Mouse (Mus musculus): ENCODE measurements at regions not wholly inside any gene's neighbourhood (a gene's known extent, or its start where the extent isn't known, plus 50 kb on each side); places are given as distances from the start of the nearest gene placed in this dataset.

GRCm38 (mm10) chr2:137323445-137323844 lies 207.0 kb upstream of the Jag1 start:
- Histone ChIP-seq H3K4me1 (ENCODE audit: control insufficient read depth, insufficient read depth, low read length) (no peaks in the 10 kb centered on the region), H3K9me3 (replicated peaks; ENCODE audit: control insufficient read depth, insufficient read depth, low read length, poor library complexity, severe bottlenecking) (no peaks in the 10 kb centered on the region), H3K36me3 (ENCODE audit: control insufficient read depth, insufficient read depth, low read length, poor library complexity, severe bottlenecking) (no peaks in the 10 kb centered on the region), H3K9ac (ENCODE audit: low read depth, poor library complexity, severe bottlenecking) (no peak overlapping the region), H3K27ac (ENCODE audit: insufficient read depth, low read length) (no peak overlapping the region), H3K4me3 (ENCODE audit: low read depth, low read length) (no peak overlapping the region), H3K27me3 (ENCODE audit: control insufficient read depth, insufficient read depth, low read length, poor library complexity, severe bottlenecking) (no peaks in the 10 kb centered on the region; the same call in 1 of the 2 replicates)
- no peak for TF ChIP-seq CTCF (IDR thresholded peaks at IDR 0.05; ENCODE audit: low read depth, low read length)
- TF ChIP-seq POLR2A (IDR thresholded peaks at IDR 0.05; ENCODE audit: insufficient read depth, low read length): no peak
- TF ChIP-seq EP300 (IDR thresholded peaks at IDR 0.05; ENCODE audit: insufficient read depth, low read depth, low read length): no peak

GRCm38 (mm10) chr2:137310511-137310910 lies 194.1 kb upstream of the Jag1 start:
- TF ChIP-seq POLR2A (IDR thresholded peaks at IDR 0.05; ENCODE audit: insufficient read depth, low read length) (no peak), EP300 (IDR thresholded peaks at IDR 0.05; ENCODE audit: insufficient read depth, low read depth, low read length) (no peak), CTCF (IDR thresholded peaks at IDR 0.05; ENCODE audit: low read depth, low read length) (no peak)
- no peaks in the 10 kb centered on the region for H3K9me3 ChIP-seq (replicated peaks; ENCODE audit: control insufficient read depth, insufficient read depth, low read length, poor library complexity, severe bottlenecking)

GRCm38 (mm10) chr2:137308116-137308515 lies 191.7 kb upstream of the Jag1 start:
- Histone ChIP-seq H3K36me3 (ENCODE audit: control insufficient read depth, insufficient read depth, low read length, poor library complexity, severe bottlenecking) (no peaks in the 10 kb centered on the region), H3K27ac (ENCODE audit: insufficient read depth, low read length) (no peak overlapping the region), H3K9me3 (replicated peaks; ENCODE audit: control insufficient read depth, insufficient read depth, low read length, poor library complexity, severe bottlenecking) (no peaks in the 10 kb centered on the region), H3K4me1 (ENCODE audit: control insufficient read depth, insufficient read depth, low read length) (no peaks in the 10 kb centered on the region), H3K27me3 (ENCODE audit: control insufficient read depth, insufficient read depth, low read length, poor library complexity, severe bottlenecking) (no peaks in the 10 kb centered on the region), H3K9ac (ENCODE audit: low read depth, poor library complexity, severe bottlenecking) (no peak overlapping the region), H3K4me3 (ENCODE audit: low read depth, low read length) (no peak overlapping the region)
- TF ChIP-seq CTCF (IDR thresholded peaks at IDR 0.05; ENCODE audit: low read depth, low read length) (no peak), POLR2A (IDR thresholded peaks at IDR 0.05; ENCODE audit: insufficient read depth, low read length) (no peak), EP300 (IDR thresholded peaks at IDR 0.05; ENCODE audit: insufficient read depth, low read depth, low read length) (no peak)

More at GRCm38 (mm10) chr2:137310511-137310910, 194.1 kb upstream of the Jag1 start:
- H3K9ac ChIP-seq (ENCODE audit: low read depth, poor library complexity, severe bottlenecking): no peak overlapping the region
- no peak overlapping the region for H3K27ac ChIP-seq (ENCODE audit: insufficient read depth, low read length)
- H3K27me3 ChIP-seq (ENCODE audit: control insufficient read depth, insufficient read depth, low read length, poor library complexity, severe bottlenecking): no peaks in the 10 kb centered on the region
- H3K4me1 ChIP-seq (ENCODE audit: control insufficient read depth, insufficient read depth, low read length): no peaks in the 10 kb centered on the region
- no peaks in the 10 kb centered on the region for H3K36me3 ChIP-seq (ENCODE audit: control insufficient read depth, insufficient read depth, low read length, poor library complexity, severe bottlenecking)
- no peak overlapping the region for H3K4me3 ChIP-seq (ENCODE audit: low read depth, low read length)

- Histone ChIP-seq H3K4me1 (ENCODE audit: control insufficient read depth, insufficient read depth, low read length) (no peaks in the 10 kb centered on the region), H3K9ac (ENCODE audit: low read depth, poor library complexity, severe bottlenecking) (no peak overlapping the region), H3K4me3 (ENCODE audit: low read depth, low read length) (no peak overlapping the region), H3K36me3 (ENCODE audit: control insufficient read depth, insufficient read depth, low read length, poor library complexity, severe bottlenecking) (no peaks in the 10 kb centered on the region), H3K27me3 (ENCODE audit: control insufficient read depth, insufficient read depth, low read length, poor library complexity, severe bottlenecking) (no peaks in the 10 kb centered on the region), H3K27ac (ENCODE audit: insufficient read depth, low read length) (no peak overlapping the region), H3K9me3 (replicated peaks; ENCODE audit: control insufficient read depth, insufficient read depth, low read length, poor library complexity, severe bottlenecking) (no peaks in the 10 kb centered on the region)
- TF ChIP-seq CTCF (IDR thresholded peaks at IDR 0.05; ENCODE audit: low read depth, low read length) (no peak), EP300 (IDR thresholded peaks at IDR 0.05; ENCODE audit: insufficient read depth, low read depth, low read length) (no peak), POLR2A (IDR thresholded peaks at IDR 0.05; ENCODE audit: insufficient read depth, low read length) (no peak)
Observed at GRCm38 (mm10) chr2:137301474-137302267, 185.2 kb upstream of the Jag1 start.

- Histone ChIP-seq H3K27ac (ENCODE audit: insufficient read depth, low read length) (no peak overlapping the region), H3K9ac (ENCODE audit: low read depth, poor library complexity, severe bottlenecking) (no peak overlapping the region), H3K27me3 (ENCODE audit: control insufficient read depth, insufficient read depth, low read length, poor library complexity, severe bottlenecking) (no peaks in the 10 kb centered on the region), H3K9me3 (replicated peaks; ENCODE audit: control insufficient read depth, insufficient read depth, low read length, poor library complexity, severe bottlenecking) (no peaks in the 10 kb centered on the region), H3K36me3 (ENCODE audit: control insufficient read depth, insufficient read depth, low read length, poor library complexity, severe bottlenecking) (no peaks in the 10 kb centered on the region), H3K4me3 (ENCODE audit: low read depth, low read length) (no peak overlapping the region), H3K4me1 (ENCODE audit: control insufficient read depth, insufficient read depth, low read length) (no peaks in the 10 kb centered on the region)
- TF ChIP-seq POLR2A (IDR thresholded peaks at IDR 0.05; ENCODE audit: insufficient read depth, low read length) (no peak), EP300 (IDR thresholded peaks at IDR 0.05; ENCODE audit: insufficient read depth, low read depth, low read length) (no peak), CTCF (IDR thresholded peaks at IDR 0.05; ENCODE audit: low read depth, low read length) (no peak)
Observed at GRCm38 (mm10) chr2:137289231-137289630, 172.8 kb upstream of the Jag1 start.

- Histone ChIP-seq H3K9ac (ENCODE audit: low read depth, poor library complexity, severe bottlenecking) (no peak overlapping the region), H3K9me3 (replicated peaks; ENCODE audit: control insufficient read depth, insufficient read depth, low read length, poor library complexity, severe bottlenecking) (no peaks in the 10 kb centered on the region), H3K4me1 (ENCODE audit: control insufficient read depth, insufficient read depth, low read length) (no peaks in the 10 kb centered on the region), H3K36me3 (ENCODE audit: control insufficient read depth, insufficient read depth, low read length, poor library complexity, severe bottlenecking) (no peaks in the 10 kb centered on the region), H3K4me3 (ENCODE audit: low read depth, low read length) (no peak overlapping the region), H3K27me3 (ENCODE audit: control insufficient read depth, insufficient read depth, low read length, poor library complexity, severe bottlenecking) (no peaks in the 10 kb centered on the region), H3K27ac (ENCODE audit: insufficient read depth, low read length) (no peak overlapping the region)
- TF ChIP-seq CTCF (IDR thresholded peaks at IDR 0.05; ENCODE audit: low read depth, low read length): no peak
Observed at GRCm38 (mm10) chr2:137271575-137272180, 155.2 kb upstream of the Jag1 start.
